Mouse (Mus musculus) spleen, postnatal 10 days (tissue): ENCODE measurements around the gene Gramd2.
"Not testable (repeated sequence)": the region's sequence is repeated elsewhere in the genome, so short reads cannot be mapped to it uniquely, and the experiment has no call there.

Experiments
- DNase-seq, 2 experiments: peaks; one replicate each; pipeline ENCODE4 v3.0.0; 2021 to 2022; ENCODE audit warnings: low spot score in 2 of 2

Gramd2 gene

GRCm38 (mm10) chr9:59721144-59721543 lies 41.2 kb downstream of the Gramd2 start:
- no peak for DNase-seq

- DNase-seq, result peak; percentile 38 to 69
These were observed 43.2 kb downstream of the Gramd2 start for GRCm38 (mm10) chr9:59723096-59723657.

GRCm38 (mm10) chr9:59723791-59724442 lies 44.0 kb downstream of the Gramd2 start:
- no peak for DNase-seq

DNA sequence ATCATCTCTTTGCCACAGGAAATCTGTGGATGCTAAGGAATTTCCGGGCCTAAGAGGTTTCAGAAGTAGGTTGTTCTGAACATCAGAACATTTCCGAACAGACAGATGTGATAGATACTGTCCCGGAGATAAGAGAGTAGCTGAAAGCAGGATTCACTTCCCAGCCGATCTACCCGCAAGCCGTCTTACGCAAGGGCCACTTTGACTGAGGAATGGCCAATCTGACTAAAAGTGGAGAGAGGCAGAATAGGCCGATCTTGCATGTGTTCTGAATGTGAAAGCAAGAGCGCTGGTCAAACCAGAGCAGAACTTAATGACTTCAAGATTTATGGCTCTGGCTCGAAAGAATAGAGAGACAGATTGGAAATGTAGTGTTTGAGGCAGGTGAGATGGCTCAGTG lies 45.6 kb downstream of the Gramd2 start:
- DNase-seq, result no peak

GRCm38 (mm10) chr9:59727569-59728286 lies 47.8 kb downstream of the Gramd2 start:
- no peak for DNase-seq

- no peak for DNase-seq
These were observed 51.2 kb downstream of the Gramd2 start for GRCm38 (mm10) chr9:59731136-59731535.

DNA sequence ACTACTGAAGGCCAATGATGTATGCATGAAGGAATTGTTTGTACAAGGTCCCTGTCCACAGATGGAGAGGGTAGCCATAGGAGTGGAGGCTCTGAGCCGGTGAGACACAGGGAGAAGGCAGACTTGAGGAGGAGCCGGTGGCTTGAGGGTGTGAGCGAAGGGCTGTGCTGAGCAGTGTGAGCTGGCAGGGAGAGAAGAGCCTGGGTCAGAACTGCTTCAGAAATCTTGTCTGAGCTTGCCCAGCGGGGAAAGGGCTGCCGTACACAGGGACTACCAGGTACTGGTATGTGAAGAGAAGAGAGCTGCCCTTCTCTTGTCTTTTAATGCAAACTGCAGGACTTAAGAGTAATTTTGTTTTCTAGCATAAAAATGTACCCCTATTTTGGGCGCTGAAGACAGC lies 53.1 kb downstream of the Gramd2 start:
- DNase-seq, result no peak

DNA sequence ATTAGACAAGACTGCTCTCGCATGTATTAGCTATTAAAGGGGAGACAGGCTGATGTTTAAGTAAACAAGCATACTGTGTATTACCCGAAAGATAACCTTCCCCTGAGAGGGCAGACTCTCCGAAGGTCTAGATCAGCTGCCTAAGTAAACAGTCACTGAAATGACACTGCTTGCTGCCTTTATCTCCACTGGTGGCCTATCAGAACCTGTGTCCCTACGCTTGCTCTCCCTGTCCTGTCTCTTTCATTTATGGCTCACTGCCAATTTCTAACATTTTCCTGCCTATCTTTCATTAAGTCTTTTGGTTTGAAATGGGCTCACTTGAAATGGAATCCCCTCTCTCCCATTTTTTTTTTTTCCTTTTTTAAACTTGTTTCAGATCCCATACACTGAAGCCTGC lies 55.5 kb downstream of the Gramd2 start:
- no peak for DNase-seq

DNA sequence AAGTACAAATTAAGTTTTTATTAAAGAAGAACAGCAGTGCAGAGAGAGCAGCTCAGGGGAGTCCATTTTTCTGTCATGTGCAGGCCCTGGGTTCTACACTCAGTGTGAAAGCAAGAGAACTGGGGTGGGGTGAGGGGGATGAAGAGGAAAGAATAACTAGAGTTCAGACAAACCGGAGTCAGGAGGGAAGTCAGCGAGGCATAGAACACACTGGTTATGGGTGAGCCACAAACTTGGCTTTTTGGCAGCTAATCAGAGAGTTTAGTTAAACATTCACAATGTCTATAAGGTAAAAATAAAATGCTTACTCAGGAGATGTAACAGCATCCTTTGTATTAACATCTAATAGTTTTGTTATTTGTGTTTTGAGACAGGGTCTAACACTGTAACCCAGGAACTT lies 60.6 kb downstream of the Gramd2 start:
- DNase-seq, result no peak

- DNase-seq, result no peak
These were observed 64.0 kb downstream of the Gramd2 start for GRCm38 (mm10) chr9:59743903-59744302.

GRCm38 (mm10) chr9:59748387-59748786 lies 68.4 kb downstream of the Gramd2 start:
- DNase-seq, result no peak

DNA sequence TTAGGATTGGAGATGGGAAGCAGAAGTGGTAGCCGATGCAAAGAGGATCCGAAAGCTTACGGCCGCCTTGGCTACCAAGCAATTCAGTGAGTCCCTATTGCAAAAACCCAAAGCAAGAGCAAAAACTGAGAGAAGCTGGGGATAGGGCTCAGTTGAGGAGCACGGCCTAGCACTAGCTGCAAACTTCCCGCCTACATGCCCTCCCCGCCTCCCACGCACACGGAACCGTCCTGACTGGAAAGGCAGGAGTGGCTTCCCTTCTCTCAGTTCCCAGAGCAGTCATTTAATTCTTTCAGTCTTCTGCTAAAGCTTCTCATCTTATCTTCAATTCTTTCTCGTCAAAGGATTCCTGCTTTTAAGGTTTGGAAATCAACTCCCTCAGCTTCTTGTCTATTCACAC lies 69.0 kb downstream of the Gramd2 start:
- DNase-seq, result peak in 1 of 2 experiments; percentile 21

DNA sequence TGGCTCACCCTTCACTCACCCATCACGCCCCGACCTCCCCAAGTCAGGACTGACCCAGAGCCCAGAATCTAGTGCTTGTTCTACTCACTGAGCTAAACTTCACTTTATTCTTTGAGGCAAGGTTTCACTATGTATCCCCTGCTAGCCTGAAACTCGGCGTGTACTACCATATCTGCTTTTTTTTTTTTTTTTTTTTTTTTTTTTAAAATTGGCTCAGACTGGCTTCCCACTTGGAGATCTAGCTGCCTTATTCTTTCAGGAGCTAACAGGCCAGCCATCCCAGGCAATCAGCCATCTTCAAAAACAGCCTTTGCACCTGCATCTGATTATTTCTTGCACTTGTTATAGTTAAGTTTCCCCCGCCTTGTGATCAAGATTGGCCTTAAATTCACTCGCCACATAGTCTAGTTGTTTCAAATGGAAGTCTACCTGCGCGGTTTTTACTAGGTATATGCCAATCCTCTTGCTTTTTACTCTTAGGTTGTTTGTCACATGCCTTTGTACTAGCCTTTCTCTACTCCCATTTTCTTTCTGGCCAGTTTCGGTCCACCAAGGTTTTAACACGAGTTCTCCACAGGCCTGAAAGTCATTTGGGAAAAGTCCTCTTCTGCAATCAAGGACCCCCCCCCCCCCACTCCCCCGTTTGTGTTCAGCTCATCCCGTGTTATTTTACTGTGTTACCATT lies 69.8 kb downstream of the Gramd2 start:
- no peak for DNase-seq

DNA sequence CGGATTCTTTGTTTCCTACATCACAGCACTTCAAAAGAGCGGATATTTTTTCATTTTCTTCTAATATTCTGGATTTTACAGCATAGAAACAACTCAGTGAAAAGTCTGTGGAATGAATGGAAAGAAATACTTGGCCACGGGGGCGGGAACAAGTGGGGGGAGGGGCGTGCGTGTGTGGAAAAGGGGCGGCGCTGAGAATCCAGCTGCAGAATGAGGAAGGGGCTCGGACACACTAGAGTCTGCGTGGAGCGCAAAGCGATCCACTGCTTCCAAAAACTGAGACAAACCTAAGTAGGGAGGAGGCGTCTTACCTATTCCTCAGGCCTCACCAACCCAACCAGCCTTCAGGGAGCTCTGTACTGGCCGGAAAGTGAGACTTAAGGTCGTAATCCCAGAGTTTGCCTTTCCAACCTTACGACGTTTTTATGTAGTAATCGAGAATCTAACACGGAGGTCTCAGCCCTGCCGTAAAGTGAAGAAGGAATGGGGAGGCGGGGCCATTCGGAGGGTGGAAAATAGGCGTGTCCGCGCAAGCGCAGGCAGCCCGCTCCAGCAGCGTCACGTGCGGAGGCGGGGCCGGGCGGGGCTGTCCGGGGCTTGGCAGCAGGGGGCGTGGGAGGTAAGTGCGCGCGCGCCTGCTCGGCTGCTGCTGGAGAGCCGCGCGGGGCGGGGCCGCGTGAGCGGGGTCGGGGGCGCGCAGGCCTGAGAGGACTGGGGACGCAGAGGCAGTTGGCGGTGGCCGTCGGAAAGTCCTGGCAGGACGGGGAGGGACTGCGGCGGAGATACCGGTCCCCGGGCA lies 70.5 kb downstream of the Gramd2 start, which contains the start of the genes Senp8 and Myo9a:
Gene Senp8 (minus strand): TSS at position 444 of the 799 bp plus-strand sequence.
Gene Myo9a (plus strand): TSS at position 630 of the 799 bp plus-strand sequence.
- peak; percentile 99 to 100 for DNase-seq

- peak; percentile 90 to 95 for DNase-seq
These were observed 71.2 kb downstream of the Gramd2 start for GRCm38 (mm10) chr9:59751066-59751581.

DNA sequence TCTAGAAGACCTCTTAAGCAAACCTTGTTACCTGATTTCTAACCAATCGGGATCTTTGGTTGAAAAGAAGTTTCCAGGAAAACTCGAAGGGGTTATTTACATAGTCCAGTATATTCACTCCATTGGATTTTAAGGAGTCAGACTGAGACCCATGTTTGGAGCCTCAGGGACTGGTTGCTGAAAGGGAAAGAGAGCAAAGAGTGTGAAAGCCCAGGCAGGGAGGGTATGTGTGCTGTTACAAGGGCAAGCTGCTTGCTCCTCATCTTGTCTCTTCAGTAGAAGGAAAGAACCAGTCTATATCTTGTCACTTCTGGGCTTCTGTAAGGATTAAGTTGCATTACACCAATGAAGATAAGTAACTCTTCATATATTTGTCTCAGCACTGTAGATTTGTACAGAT lies 72.0 kb downstream of the Gramd2 start:
- DNase-seq, result no peak

DNA sequence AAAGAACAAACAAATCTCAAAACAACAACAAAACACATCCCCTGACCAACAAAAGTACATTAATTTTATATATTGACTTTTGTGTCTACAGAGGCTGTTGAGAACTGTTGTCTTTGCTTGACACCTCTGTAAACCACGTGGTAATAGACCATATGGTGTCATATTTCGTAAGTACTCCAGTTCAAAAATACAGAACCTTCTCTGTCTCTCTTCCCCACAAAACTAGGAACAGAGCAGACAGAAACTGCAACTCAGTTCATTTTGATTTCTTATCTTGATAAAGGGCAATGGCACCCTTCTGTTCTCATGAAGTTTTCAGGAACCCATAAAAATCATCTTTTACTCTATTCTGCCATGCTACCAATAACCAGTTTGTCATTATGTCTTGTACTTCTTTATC lies 75.3 kb downstream of the Gramd2 start:
- DNase-seq, result no peak

DNA sequence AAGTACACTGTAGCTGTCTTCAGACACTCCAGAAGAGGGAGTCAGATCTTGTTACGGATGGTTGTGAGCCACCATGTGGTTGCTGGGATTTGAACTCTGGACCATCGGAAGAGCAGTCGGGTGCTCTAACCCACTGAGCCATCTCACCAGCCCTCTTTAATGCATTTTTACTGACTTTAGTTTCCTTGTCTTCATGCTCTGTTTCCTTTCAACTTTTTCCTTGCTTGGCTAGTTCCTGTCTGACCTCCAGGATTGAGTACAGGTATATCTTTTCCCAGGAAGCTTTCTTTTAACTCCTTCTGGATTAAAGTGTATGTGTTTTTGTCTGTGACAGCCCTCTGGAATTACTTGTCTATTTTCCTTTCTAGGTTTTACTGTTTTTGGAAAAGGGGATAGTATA lies 77.1 kb downstream of the Gramd2 start:
- not testable (repeated sequence) for DNase-seq

- no peak for DNase-seq
These were observed 80.6 kb downstream of the Gramd2 start for GRCm38 (mm10) chr9:59760515-59760914.

- not testable (repeated sequence) for DNase-seq
These were observed 87.1 kb downstream of the Gramd2 start for GRCm38 (mm10) chr9:59766966-59767461.
